Mouse (Mus musculus): Measurements from ENCODE around the gene Inf2. TPM values are rescaled to one million over a fixed set of nuclear protein-coding genes. Genes with fewer than 3 reads are reported as not detected.

Gene Inf2
- polyA plus RNA-seq, 1 experiment from 2014 or later: 4.8 TPM

- no peak overlapping the region for H3K4me2 ChIP-seq
- no peak overlapping the region for H3K4me3 ChIP-seq (replicated peaks)
- H3K9me3 ChIP-seq (replicated peaks): no peaks in the 10 kb centered on the region
- H3K27ac ChIP-seq: peak overlapping the region; percentile 29; the same call in 1 of the 2 replicates
- no peaks in the 10 kb centered on the region for H3K36me3 ChIP-seq
- WGBS: 24% methylated on average over 1 of the region's 1 CpGs
- H3K9ac ChIP-seq: no peak overlapping the region
- peaks cover 41% of the 10 kb centered on the region for H3K4me1 ChIP-seq
- ATAC-seq (replicated peaks; ENCODE audit: low FRiP score): no peak
- no peaks in the 10 kb centered on the region for H3K27me3 ChIP-seq
Measured at GRCm38 (mm10) chr12:112631472-112631871, 42.9 kb downstream of the Inf2 start.

GRCm38 (mm10) chr12:112632084-112632777 lies 43.6 kb downstream of the Inf2 start:
- Histone ChIP-seq H3K36me3 (no peaks in the 10 kb centered on the region), H3K27ac (peak overlapping the region; percentile 29), H3K27me3 (no peaks in the 10 kb centered on the region), H3K9me3 (replicated peaks) (no peaks in the 10 kb centered on the region), H3K4me3 (replicated peaks) (no peak overlapping the region), H3K4me2 (no peak overlapping the region), H3K9ac (no peak overlapping the region), H3K4me1 (peaks cover 41% of the 10 kb centered on the region)
- ATAC-seq (replicated peaks; ENCODE audit: low FRiP score): no peak
- 62% methylated on average over 11 of the region's 11 CpGs for WGBS

DNA sequence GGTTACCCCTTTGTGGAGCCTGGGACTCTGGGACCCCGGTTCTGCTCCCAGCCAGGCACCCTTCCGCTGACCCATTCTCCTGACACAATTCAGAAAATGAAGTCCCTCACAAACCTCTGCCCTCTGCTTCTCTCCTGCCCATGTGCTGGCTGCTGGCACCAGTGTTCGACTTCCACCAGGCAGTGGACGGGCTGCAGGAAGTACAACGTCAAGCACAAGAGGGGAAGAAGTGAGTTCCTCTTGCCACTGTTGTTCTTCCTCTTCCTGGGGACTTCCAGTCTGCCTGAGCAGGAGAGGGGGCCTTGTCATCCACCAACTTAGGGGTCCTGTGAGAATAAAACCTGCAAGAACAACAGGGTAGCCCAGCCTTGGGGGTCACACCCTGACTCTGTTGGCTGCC lies 44.3 kb downstream of the Inf2 start:
- no peaks in the 10 kb centered on the region for H3K36me3 ChIP-seq
- WGBS: 79% methylated on average over 5 of the region's 5 CpGs
- no peak for ATAC-seq (replicated peaks; ENCODE audit: low FRiP score)

GRCm38 (mm10) chr12:112633686-112634085 lies 45.1 kb downstream of the Inf2 start:
- Histone ChIP-seq H3K4me2 (no peak overlapping the region), H3K9me3 (replicated peaks) (no peaks in the 10 kb centered on the region), H3K27me3 (no peaks in the 10 kb centered on the region), H3K4me3 (replicated peaks) (no peak overlapping the region), H3K9ac (no peak overlapping the region), H3K4me1 (peaks cover 31% of the 10 kb centered on the region), H3K27ac (no peak overlapping the region), H3K36me3 (no peaks in the 10 kb centered on the region)
- 58% methylated on average over 9 of the region's 9 CpGs for WGBS
- ATAC-seq (replicated peaks; ENCODE audit: low FRiP score): no peak

More for the DNA sequence above, 44.3 kb downstream of the Inf2 start:
- Histone ChIP-seq H3K27ac (0 out of 2 replicates have a peak overlapping the region, but pooled peaks have one; percentile 29), H3K9ac (no peak overlapping the region), H3K4me2 (no peak overlapping the region), H3K4me3 (replicated peaks) (no peak overlapping the region), H3K4me1 (peaks cover 39% of the 10 kb centered on the region), H3K27me3 (no peaks in the 10 kb centered on the region), H3K9me3 (replicated peaks) (no peaks in the 10 kb centered on the region)

- Histone ChIP-seq H3K27ac (no peak overlapping the region), H3K9me3 (replicated peaks) (no peaks in the 10 kb centered on the region), H3K4me1 (peaks cover 5% of the 10 kb centered on the region), H3K4me2 (no peak overlapping the region), H3K36me3 (no peaks in the 10 kb centered on the region), H3K4me3 (replicated peaks) (no peak overlapping the region), H3K27me3 (no peaks in the 10 kb centered on the region), H3K9ac (no peak overlapping the region)
- WGBS: 81% methylated on average over 10 of the region's 10 CpGs
- ATAC-seq (replicated peaks; ENCODE audit: low FRiP score): no peak
Measured at GRCm38 (mm10) chr12:112639526-112639925, 50.9 kb downstream of the Inf2 start.

- Histone ChIP-seq H3K9me3 (replicated peaks) (no peaks in the 10 kb centered on the region), H3K4me1 (peaks cover 30% of the 10 kb centered on the region), H3K4me2 (no peak overlapping the region), H3K27ac (no peak overlapping the region), H3K4me3 (replicated peaks) (no peak overlapping the region), H3K27me3 (no peaks in the 10 kb centered on the region), H3K36me3 (peaks cover 14% of the 10 kb centered on the region), H3K9ac (no peak overlapping the region)
- no peak for ATAC-seq (replicated peaks; ENCODE audit: low FRiP score)
- WGBS: 89% methylated on average over 6 of the region's 6 CpGs
Measured at GRCm38 (mm10) chr12:112643126-112643525, 54.5 kb downstream of the Inf2 start.

- no peaks in the 10 kb centered on the region for H3K27me3 ChIP-seq
- H3K27ac ChIP-seq: peak within 1 kb of the TSS; percentile 95
- 1% methylated on average over 46 of the region's 46 CpGs for WGBS
- peak within 1 kb of the TSS; percentile 89 for H3K4me3 ChIP-seq (replicated peaks)
- H3K36me3 ChIP-seq: peaks cover 26% of the 10 kb centered on the region
- no peaks in the 10 kb centered on the region for H3K9me3 ChIP-seq (replicated peaks)
- H3K4me1 ChIP-seq: peaks cover 30% of the 10 kb centered on the region
- peak within 1 kb of the TSS; percentile 81 for H3K9ac ChIP-seq
- H3K4me2 ChIP-seq: peak within 1 kb of the TSS; percentile 88
- ATAC-seq (replicated peaks; ENCODE audit: low FRiP score): peak; percentile 98
Measured at GRCm38 (mm10) chr12:112644180-112644854, 55.7 kb downstream of the Inf2 start, which contains the start of gene Siva1. Gene Siva1 (plus strand): TSS chr12:112644679.

- peak; percentile 34 for ATAC-seq (replicated peaks; ENCODE audit: low FRiP score)
- no peaks in the 10 kb centered on the region for H3K27me3 ChIP-seq
- WGBS: under 1% methylated on average over 75 of the region's 75 CpGs
Measured at GRCm38 (mm10) chr12:112644855-112645506, 56.4 kb downstream of the Inf2 start.

GRCm38 (mm10) chr12:112646139-112646538 lies 57.6 kb downstream of the Inf2 start:
- H3K4me3 ChIP-seq (replicated peaks): peak overlapping the region; percentile 89
- peaks cover 44% of the 10 kb centered on the region for H3K36me3 ChIP-seq
- peak overlapping the region; percentile 88 for H3K4me2 ChIP-seq
- H3K9ac ChIP-seq: peak overlapping the region; percentile 81
- H3K9me3 ChIP-seq (replicated peaks): no peaks in the 10 kb centered on the region
- H3K27me3 ChIP-seq: no peaks in the 10 kb centered on the region
- H3K27ac ChIP-seq: 0 out of 2 replicates have a peak overlapping the region, but pooled peaks have one; percentile 95
- ATAC-seq (replicated peaks; ENCODE audit: low FRiP score): no peak
- peaks cover 33% of the 10 kb centered on the region for H3K4me1 ChIP-seq
- 24% methylated on average over 6 of the region's 6 CpGs for WGBS

More at GRCm38 (mm10) chr12:112644855-112645506, 56.4 kb downstream of the Inf2 start:
- Histone ChIP-seq H3K9me3 (replicated peaks) (no peaks in the 10 kb centered on the region), H3K9ac (peak overlapping the region; percentile 81), H3K27ac (peak overlapping the region; percentile 95), H3K4me3 (replicated peaks) (peak overlapping the region; percentile 89), H3K36me3 (peaks cover 32% of the 10 kb centered on the region), H3K4me2 (peak overlapping the region; percentile 88), H3K4me1 (peaks cover 31% of the 10 kb centered on the region)

DNA sequence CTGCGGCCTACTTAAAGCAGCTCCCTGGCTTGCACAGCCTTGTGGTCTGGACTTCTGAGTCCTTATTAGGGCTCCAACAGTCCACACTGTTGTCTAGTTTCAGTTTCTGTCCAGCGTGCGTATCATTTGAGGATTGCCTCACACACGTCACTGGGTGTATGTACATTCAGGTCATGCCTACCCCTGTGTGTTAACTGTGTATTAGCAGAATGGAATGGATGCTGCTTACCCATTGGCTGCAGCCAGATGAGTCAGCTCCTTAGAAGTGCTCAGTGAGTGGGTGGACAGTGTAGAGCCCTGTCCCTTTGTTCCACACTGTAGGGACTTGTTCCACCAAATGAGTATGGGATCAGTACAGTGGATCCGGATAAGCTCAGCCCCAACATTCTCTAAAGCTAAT lies 59.5 kb downstream of the Inf2 start:
- H3K9me3 ChIP-seq (replicated peaks): no peaks in the 10 kb centered on the region
- no peak for ATAC-seq (replicated peaks; ENCODE audit: low FRiP score)
- H3K9ac ChIP-seq: no peak overlapping the region
- H3K4me3 ChIP-seq (replicated peaks): no peak overlapping the region
- peaks cover 63% of the 10 kb centered on the region for H3K36me3 ChIP-seq
- H3K27me3 ChIP-seq: no peaks in the 10 kb centered on the region
- no peak overlapping the region for H3K27ac ChIP-seq
- H3K4me1 ChIP-seq: peaks cover 35% of the 10 kb centered on the region
- H3K4me2 ChIP-seq: no peak overlapping the region
- 88% methylated on average over 5 of the region's 5 CpGs for WGBS

- Histone ChIP-seq H3K4me2 (no peak overlapping the region), H3K9me3 (replicated peaks) (no peaks in the 10 kb centered on the region), H3K36me3 (peaks cover 100% of the 10 kb centered on the region), H3K27ac (no peak overlapping the region), H3K4me1 (peaks cover 34% of the 10 kb centered on the region), H3K9ac (no peak overlapping the region), H3K27me3 (no peaks in the 10 kb centered on the region), H3K4me3 (replicated peaks) (no peak overlapping the region)
- 81% methylated on average over 5 of the region's 5 CpGs for WGBS
- ATAC-seq (replicated peaks; ENCODE audit: low FRiP score): no peak
Measured at GRCm38 (mm10) chr12:112651778-112652439, 63.3 kb downstream of the Inf2 start.

Measured in kidney, embryonic 15.5 days (tissue).